Mouse (Mus musculus) liver, adult 2 months (tissue): ENCODE measurements at regions not wholly inside any gene's neighbourhood (a gene's known extent, or its start where the extent isn't known, plus 50 kb on each side); places are given as distances from the start of the nearest gene placed in this dataset.

Experiments
- CTCF ChIP-seq: fragments of 200-500 bp; IDR thresholded peaks from 2 replicates; pipeline ENCODE4 v1.5.1; 2011; ENCODE audit warnings: low read depth, low read length, control low read depth
- POLR2A ChIP-seq: fragments of 200-500 bp; IDR thresholded peaks from 2 replicates; pipeline ENCODE4 v1.6.1; 2011; ENCODE audit warnings: low read length, control low read depth; ENCODE audit not compliant: insufficient read depth; ENCODE audit errors: extremely low read depth

GRCm38 (mm10) chr13:72833326-72833725 is 204.7 kb downstream of the Irx2 start:
- TF ChIP-seq CTCF (no peak), POLR2A (no peak)
